Mouse (Mus musculus): ENCODE results near the gene Gapdh.
A peak's percentile ranks its signal among the peaks of the same experiment; 100 is the strongest.

Gene Gapdh

DNA sequence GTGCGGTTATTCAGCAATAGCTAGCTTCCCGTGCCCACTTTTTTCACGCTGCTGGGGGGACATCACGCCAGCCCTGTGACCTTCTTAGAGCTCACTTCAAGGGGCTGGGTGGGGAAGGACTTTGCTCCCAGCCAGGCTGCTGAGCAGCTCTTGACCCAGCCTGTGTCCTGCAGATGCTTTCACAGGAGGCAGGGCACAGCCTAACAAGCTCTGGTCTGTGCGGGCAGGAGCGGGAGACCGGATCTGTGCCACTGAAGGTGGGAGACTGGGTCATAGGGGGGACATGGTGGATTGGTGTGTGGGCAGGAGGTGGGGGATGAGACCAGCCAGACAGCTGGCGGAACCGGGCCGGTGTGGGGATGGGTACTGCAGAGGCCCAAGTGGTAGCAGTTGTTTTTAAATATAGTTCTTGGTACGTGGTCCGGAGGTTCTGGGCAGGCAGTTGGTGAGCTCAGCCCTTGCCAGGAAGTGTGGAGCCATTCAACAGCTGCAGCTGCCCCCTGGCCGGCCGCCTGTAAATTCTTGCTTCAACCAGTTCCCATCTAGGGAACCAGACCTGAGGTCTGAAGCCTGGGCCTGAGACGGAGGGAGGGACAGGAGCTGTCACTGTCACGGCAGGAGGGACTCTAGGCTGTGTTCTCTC lies 17.2 kb downstream of the Gapdh start:
- peak; percentile 81 to 84 for DNase-seq (ENCODE audit: low spot score in 2 of 2)

DNA sequence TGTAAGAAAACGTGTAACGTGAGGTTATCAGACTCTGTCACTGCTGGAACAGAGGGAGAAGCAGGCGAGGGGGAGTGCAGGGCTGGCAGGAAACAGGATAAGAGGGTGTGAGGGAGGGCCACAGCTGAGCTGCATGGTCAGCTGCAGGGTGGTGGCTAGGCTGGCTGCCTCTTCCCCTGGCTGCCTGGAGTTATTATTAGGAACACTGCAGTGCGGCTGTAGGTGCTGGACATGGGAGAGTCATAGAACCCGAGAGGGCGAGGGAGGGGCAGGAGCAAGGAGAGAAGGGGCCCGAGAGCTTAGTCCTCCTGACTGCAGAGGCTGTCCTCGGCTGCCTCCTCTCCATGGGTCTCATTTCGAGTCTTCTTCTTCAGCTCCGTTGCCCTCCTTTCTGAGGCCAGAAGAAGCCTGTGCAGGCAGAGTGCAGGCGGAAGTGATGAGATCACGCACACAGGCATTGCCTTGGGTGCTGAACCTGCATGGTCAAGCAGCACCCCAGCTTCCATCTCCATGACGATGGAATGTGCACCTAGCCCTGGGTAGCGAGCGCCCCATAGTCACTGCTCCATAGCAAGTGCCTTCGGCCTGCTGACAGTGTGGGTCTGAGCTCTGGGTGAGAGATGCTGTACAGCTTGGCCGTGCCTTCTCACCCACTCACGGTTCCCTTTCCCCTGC lies 17.9 kb downstream of the Gapdh start:
- DNase-seq (ENCODE audit: low spot score in 2 of 2) = no peak

DNA sequence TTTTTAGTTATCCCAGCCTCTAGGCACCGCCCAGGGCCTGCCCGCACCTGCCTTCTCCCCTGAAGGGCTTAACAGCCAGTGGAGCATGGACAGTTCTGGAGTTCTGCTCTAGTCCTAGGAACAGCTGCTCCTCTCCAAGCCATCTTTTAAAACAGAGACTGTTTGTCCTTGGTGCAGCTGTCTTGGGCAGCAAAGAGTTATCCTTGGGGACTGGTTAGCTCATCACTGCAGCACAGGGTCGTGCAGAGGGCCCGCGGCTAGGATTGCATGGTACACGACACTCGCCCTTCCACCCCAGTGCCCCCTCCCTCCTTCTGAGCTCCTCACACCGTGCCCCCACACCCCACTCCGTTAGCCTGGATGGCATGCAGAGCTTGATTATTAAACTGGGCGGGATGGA lies 18.9 kb downstream of the Gapdh start:
- no peak for DNase-seq (ENCODE audit: low spot score in 2 of 2)

DNA sequence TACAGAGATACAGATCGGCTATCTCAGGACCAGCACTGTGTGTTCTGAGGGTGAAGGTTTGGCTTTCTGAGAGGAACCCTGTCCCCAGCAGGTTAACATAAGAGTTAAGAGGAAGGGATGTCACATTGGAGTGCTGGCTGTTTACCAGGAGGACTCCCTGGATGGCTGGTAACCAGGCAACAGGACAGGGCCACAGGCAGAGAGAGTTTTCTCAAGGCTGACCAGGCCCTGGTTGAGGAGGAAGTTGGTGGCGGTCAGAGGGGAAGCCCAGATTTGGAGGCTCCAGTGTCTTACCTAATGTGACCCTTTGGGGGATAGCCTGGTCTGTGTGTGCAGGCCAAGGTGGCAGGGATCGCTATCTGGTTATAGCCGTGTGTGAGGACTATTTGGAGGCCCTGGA lies 19.5 kb downstream of the Gapdh start:
- peak in 1 of 2 experiments; percentile 78 for DNase-seq (ENCODE audit: low spot score in 2 of 2)

DNA sequence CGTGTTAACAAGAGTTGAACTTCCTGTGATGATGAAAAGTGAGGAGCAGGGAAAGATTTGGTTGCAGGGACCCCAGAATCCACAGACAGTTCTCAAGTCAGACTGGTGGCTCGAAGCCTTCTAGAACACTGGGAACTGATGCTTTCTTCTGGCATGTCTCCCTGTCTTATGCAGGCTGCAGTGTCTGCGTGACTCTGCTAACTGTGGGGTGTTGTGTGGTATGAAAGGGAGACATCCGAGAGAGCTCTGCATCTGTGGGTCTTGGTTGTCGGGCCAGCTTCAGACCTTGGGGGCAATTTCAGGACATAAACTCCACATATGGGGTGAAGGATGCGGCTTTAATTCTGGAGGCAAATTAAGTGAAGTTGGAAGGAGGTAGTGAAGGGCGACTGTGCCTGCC lies 20.1 kb downstream of the Gapdh start:
- DNase-seq (ENCODE audit: low spot score in 2 of 2) = no peak

DNA sequence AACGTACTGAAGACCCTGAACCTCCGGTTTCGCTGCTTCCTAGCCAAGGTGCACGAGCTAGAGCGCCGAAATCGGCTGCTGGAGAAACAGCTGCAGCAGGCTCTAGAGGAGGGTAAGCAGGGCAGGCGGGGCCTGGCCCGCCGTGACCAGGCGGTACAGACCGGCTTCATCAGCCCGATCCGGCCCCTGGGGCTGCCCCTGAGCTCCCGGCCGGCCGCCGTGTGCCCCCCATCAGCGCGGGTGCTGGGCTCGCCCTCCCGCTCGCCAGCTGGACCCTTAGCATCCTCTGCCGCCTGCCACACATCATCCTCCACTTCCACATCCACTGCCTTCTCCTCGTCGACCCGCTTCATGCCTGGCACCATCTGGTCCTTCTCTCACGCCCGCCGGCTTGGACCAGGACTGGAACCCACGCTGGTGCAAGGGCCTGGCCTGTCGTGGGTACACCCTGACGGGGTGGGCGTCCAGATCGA lies 20.8 kb downstream of the Gapdh start:
- DNase-seq (ENCODE audit: low spot score in 2 of 2) = no peak

DNA sequence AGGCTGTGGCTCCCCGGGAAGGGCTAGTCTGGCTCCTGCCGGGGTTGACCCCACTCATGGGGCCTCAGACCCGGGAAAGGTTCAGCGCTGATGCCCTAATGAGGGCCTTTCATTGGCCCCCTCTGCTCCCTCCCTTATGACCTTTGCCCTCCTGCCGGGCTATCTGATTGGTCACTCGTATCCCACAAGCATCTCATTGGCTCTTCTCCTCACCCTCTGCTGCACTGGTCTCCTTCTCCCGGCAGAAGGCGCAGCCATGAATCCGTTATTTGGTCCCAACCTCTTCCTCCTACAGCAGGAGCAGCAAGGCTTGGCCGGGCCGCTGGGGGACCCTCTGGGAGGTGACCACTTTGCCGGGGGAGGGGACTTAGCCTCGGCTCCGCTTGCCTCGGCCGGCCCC lies 21.3 kb downstream of the Gapdh start, which contains the start of gene Iffo1:
Iffo1 (plus strand) TSS at position 241 of the 400 bp plus-strand sequence.
- DNase-seq (ENCODE audit: low spot score in 2 of 2) = peak; percentile 96 to 98

DNA sequence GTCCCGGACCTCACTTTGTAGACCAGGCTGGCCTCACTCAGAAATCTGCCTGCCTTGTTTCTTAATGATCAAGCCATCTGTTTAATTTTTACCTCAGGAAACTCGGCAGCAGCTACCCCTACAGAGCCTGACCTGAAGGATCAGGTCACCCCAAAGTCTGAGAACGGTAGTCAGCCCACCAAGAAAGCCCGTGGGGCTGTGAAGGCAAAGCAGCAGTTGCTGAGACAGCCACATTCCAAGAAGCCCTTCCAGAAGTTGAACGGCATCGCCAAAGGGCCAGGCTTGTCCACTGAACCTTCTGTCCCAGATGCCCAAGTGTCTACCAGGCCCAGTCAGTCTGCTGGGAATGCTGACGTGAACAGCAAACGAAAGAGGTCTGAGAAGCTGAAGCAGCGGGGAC lies 22.4 kb downstream of the Gapdh start:
- DNase-seq (ENCODE audit: low spot score in 2 of 2) = no peak

DNA sequence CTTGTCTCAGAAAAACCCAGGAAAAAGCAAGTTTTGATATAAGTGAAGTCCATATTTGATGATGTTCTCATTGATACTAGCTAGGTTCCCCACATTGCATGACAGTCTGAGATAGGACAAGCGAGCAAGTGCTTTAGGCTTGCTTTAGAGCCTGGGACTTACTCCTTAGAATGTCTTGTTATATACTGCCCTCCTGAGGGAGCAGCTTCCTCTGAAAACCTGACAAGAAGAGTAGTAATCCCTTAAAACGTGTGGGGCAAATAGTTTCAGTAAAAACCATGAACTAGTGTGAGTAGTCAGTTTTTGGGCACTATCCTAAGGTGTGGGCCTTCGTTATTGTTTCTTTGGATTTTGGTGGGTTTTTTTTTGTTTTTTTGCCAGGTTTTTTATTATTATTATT lies 23.1 kb downstream of the Gapdh start:
- no peak for DNase-seq (ENCODE audit: low spot score in 2 of 2)

DNA sequence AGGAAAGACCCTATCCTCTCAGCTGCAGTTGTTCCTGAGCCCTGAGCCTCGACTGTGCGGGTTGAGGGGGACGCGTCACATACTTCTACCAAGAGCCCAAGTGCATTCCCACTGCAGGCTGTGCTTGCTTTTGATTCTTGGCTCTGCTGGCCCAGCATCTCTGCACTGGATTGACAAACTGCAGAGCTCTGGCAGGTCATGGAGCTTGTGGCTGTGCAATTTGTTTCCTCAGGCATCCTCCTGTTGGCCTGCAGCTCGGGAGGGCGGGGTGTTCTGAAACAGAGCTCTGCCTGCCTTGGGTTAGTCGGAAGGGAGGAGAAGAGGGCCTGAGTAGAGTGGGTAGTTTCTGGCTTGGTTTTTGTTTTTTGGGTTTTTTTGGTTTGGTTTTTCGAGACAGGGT lies 23.8 kb downstream of the Gapdh start:
- no peak for DNase-seq (ENCODE audit: low spot score in 2 of 2)

DNA sequence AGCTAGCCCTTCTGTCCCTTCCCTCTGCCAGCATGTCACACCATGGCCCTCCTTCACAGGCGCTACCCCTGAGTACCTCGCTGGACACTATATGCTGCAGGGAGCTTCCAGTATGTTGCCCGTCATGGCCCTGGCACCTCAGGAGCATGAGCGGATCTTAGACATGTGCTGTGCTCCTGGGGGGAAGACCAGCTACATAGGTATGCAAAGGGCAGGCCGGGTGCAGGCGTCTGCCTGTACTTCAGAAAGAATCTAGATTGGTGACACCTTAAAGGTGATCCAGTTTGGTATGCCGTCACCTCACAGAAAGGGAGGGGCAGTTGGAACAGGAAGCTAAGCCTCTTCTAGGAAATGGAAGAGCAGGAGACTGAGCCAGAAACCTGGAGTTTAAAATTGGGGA lies 26.5 kb downstream of the Gapdh start:
- no peak for DNase-seq (ENCODE audit: low spot score in 2 of 2)

DNA sequence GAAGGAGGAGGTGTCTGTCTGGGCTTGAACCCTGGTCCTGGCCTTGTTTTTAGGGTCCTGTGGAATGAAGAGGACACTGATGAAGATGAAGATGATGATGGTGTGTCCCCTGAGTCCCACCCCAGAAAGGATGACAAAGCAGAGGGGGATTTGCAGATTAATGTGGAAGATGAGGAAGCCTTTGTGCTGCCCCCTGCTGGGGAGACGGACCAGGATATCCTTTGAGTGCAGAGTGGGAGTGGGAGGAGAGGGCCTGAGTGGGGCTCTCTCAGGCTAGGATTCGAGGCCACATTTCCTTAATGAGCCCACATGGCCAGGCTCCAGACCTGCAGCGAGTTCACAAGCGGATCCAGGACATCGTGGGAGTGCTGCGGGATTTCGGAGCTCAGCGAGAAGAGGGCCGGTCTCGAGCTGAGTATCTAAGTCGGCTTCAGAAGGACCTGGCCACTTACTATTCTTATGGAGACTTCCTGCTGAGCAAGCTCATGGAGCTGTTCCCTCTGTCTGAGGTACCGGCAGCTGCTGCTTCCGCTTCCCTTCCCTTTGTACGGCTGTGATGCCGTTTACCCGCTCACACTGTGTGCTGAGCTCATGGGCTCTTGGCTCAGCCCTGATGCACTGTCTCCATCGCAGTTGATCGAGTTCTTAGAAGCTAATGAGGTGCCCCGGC lies 29.1 kb downstream of the Gapdh start:
- peak in 1 of 2 experiments; percentile 69 for DNase-seq (ENCODE audit: low spot score in 2 of 2)

DNA sequence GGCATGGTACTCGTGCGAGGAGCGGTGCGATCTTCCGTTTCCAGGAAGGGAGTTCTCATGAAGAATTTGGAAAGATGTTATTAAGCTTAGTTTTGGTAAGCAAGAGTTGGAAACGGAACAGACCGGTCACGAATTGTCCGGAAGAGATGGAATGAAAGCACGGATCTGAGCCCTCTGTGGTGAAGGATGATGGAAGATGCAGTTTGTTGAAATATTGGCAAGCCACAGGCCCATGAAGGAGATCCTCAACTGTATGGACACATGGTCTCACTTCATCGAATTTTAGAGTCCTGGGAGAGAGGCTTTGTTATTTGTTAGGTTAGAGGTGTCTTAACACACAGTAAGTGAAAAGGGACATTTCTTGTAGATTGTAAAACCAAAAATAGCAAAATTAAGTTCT lies 33.8 kb downstream of the Gapdh start:
- no peak for DNase-seq (ENCODE audit: low spot score in 2 of 2)

DNA sequence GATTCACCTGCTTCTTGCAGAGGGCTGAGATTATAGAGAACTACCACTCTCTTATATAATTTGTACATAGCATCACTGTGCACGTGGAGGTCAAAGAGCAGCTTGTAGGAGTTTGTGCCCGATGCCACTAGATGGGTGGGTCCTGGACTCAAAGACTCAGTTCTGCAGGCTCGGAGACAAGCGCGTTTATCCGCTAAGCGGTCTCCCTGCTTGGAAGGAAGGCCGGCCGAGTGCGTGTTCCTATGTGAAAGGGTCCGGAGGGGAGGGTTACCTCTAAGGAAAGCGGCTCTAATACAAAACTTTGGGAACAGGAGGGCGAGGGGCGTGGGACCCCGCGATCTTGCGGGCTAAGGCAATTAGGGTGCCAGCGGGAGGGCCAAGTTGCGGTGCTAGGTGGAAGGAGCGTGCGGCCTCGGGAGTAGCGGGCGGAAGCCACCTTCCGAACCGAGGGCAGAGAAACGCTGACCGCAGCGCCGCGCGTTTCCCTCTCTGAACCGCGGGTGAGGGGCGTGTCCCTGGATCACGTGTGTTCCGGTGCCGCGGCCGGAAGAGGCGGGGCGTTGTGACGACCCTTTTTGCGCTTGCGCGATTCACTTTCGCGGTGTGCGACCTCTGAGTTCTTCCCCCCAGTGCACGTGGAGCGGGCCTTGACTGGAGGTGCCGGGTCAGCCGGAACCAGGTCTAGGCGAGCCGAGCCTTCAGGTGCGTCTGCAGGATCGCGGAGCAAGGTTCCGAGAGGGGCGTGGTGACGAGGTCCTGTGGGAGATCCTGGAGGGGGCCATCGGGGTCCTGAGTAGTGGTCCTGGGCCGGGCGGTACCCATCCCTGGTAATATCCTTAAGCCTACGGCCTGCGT lies 34.7 kb downstream of the Gapdh start, which contains the start of gene Nop2:
Nop2 (plus strand) TSS at position 608 of the 855 bp plus-strand sequence.
- DNase-seq (ENCODE audit: low spot score in 2 of 2) = peak; percentile 91 to 93

DNA sequence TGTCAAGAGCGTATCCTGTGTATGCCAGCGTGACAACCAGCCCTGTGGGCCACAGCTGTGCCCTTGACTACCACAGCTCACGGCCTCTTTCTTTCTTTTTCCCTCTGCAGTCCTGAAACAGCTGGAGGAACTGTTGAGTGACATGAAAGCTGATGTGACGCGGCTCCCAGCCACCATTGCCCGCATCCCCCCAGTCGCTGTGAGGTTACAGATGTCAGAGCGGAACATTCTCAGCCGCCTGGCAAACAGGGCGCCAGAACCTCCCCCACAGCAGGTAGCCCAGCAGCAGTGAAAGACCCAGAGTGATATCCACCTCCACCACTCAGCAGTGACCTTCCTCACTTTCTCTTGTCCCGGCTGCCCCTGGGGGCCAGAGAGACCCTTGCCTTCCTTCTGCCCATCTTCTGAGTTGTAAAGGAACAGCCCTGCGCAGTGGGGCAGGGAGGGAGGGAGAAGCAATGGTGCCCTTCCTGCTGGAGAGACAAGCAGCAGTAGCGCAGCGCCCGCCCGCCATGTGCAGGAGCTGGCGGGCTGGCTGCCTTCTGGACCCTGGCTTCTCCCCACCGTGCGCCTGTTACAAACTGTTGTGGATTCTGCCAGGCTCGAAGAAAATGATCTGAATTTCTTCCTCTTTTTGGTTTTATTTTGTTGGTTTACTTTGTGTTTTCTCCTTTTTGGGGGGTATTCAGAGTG lies 36.4 kb downstream of the Gapdh start:
- no peak for DNase-seq (ENCODE audit: low spot score in 2 of 2)

DNA sequence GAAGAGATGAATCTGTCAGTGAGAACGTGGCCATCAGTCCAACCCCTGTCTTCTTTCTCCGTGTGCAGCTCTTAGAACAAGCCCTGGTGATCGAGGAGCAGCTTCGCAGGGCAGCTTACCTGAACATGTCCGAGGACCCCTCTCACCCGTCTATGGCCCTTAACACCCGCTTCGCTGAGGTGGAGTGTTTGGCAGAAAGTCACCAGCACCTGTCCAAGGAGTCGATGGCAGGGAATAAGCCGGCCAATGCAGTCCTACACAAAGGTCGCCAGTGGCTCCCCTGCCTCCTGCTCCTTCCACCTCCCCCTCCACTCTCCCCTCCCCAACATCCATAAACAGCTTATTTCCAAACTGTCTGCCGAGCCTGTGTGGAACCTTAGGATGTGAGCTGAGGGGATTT lies 37.5 kb downstream of the Gapdh start:
- no peak for DNase-seq (ENCODE audit: low spot score in 2 of 2)

DNA sequence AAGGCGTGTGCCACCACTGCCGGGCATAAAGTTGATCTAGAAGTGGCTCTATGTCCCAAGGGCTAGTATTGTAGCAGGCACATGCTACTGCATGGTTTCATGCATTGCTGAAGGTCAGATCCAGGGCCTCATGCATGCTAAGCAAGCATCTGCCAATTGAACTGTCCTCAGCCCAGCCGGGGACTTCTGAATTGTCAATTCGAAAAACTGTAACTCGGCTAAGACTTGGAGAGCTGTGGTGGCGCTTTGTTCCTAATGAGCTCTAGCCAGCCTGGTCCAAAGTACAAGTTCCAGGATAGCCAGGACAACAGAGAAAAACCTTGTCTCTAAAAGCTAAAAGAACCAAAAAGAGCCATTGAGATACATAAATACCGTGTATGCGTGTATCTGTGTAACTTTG lies 46.9 kb downstream of the Gapdh start:
- DNase-seq (ENCODE audit: low spot score in 2 of 2) = no peak

DNA sequence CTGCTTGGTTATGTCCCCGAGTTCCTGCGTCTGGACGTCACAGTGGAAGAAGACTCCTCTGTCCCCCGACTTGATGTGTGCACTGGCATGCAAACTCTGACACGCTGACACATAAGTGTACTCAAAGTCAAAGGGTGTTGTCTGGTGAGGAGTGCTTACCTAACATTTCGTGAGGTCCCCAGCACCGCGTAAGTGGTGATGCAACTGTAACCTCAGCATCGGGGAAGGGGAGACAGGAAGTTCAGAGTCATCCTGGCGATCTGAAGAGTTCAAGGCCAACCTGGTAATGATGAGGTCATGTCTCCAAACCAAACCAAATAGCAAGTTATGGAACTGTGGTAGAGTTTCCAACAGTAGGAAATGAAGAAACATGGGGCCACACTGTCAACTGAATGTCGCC lies 53.7 kb downstream of the Gapdh start:
- no peak for DNase-seq (ENCODE audit: low spot score in 2 of 2)

Data from right cerebral cortex, postnatal 10 days (tissue).